Mouse (Mus musculus) splenic B cell, adult 2 months (primary cell): Measurements from ENCODE around the gene Gm45837.
A peak's percentile ranks its signal among the peaks of the same experiment; 100 is the strongest.
"Not testable (repeated sequence)": the region's sequence is repeated elsewhere in the genome, so short reads cannot be mapped to it uniquely, and the experiment has no call there.

Experiments
- DNase-seq: peaks from one replicate; pipeline ENCODE4 v3.0.0-alpha.2; 2011; ENCODE audit warnings: low read depth, low spot score
- H3K27me3 ChIP-seq: 2 replicates; pipeline ENCODE4 v1.6.1; 2012; ENCODE audit warnings: mild to moderate bottlenecking, low read length, moderate library complexity, mixed read lengths; ENCODE audit not compliant: control insufficient read depth, poor library complexity, insufficient read depth, severe bottlenecking
- H3K36me3 ChIP-seq: 2 replicates; pipeline ENCODE4 v1.6.1; 2012; ENCODE audit warnings: mild to moderate bottlenecking, low read length, moderate library complexity, mixed read lengths; ENCODE audit not compliant: control insufficient read depth, poor library complexity, insufficient read depth, severe bottlenecking

The Gm45837 gene

DNA sequence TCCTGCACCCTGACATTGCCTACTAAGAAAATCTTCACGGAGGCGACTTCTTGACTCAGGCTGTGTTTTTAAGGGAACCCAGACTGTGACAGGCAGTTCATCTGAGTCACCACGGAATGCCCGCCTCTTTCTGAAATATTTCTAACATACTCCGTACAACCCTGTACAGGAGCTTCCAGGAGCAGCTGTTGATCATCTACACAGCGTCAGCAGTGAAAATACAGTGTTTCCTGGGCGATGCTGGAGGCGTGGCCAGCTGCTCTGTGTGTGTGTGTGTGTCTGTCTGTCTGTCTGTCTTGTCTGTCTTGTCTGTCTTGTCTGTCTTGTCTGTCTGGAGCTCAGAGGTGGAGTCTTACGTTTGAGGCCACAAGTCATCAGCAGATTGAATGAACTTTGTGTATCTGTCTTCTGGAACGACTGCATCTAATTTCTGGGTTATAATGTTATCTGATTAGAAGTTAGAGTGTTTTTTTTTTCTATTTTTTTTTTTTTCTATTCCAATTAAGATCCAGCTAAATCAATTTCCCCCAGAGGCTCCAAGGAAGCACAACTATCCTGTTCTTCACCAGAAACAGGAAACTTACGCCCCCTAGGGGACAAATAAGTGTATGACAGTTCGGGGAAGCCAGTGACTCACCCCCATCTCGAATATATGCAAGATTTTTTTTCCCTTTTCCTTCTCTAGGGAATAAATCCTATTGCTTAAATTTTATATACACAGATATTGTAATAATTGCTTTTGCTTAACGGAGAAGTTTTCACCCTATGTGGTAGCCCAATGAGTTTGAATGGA lies 127.7 kb downstream of the Gm45837 start:
- Histone ChIP-seq H3K36me3 (no peaks in the 10 kb centered on the region), H3K27me3 (no peaks in the 10 kb centered on the region)
- DNase-seq = peak; percentile 69

GRCm38 (mm10) chr7:101539774-101540173 lies 129.1 kb downstream of the Gm45837 start:
- no peak for DNase-seq
- no peaks in the 10 kb centered on the region for H3K36me3 ChIP-seq
- no peaks in the 10 kb centered on the region for H3K27me3 ChIP-seq

DNA sequence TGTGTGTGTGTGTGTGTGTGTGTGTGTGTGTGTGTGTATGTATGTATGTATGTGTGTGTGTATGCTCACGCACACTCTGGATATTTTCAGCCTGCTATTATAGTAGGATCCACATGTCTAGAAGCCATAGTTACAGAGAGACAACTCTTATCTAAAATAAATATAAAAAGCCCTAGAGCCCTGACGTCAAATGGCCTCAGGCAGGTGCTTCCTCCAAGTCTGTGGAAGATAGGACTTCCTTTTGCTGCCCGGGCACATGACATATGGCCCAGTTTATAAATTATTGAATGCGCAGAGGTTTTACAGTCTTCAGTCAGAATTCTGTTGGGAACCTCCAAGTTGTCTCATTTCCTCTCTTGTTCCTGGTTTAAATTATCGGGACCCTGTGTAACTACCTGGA lies 130.0 kb downstream of the Gm45837 start:
- H3K36me3 ChIP-seq = no peaks in the 10 kb centered on the region
- peak; percentile 63 for DNase-seq
- no peaks in the 10 kb centered on the region for H3K27me3 ChIP-seq

GRCm38 (mm10) chr7:101541132-101541531 lies 130.4 kb downstream of the Gm45837 start:
- H3K36me3 ChIP-seq = no peaks in the 10 kb centered on the region
- H3K27me3 ChIP-seq = no peaks in the 10 kb centered on the region
- DNase-seq = peak; percentile 82

GRCm38 (mm10) chr7:101541734-101542133 lies 131.0 kb downstream of the Gm45837 start:
- no peak for DNase-seq
- no peaks in the 10 kb centered on the region for H3K36me3 ChIP-seq
- H3K27me3 ChIP-seq = no peaks in the 10 kb centered on the region

GRCm38 (mm10) chr7:101547651-101548050 lies 137.0 kb downstream of the Gm45837 start:
- peak; percentile 40 for DNase-seq
- H3K36me3 ChIP-seq = no peaks in the 10 kb centered on the region
- no peaks in the 10 kb centered on the region for H3K27me3 ChIP-seq

- Histone ChIP-seq H3K36me3 (no peaks in the 10 kb centered on the region), H3K27me3 (no peaks in the 10 kb centered on the region)
- DNase-seq = no peak
Measured at GRCm38 (mm10) chr7:101549266-101549665, 138.6 kb downstream of the Gm45837 start.

- no peak for DNase-seq
- Histone ChIP-seq H3K36me3 (no peaks in the 10 kb centered on the region), H3K27me3 (no peaks in the 10 kb centered on the region)
Measured at GRCm38 (mm10) chr7:101550686-101551485, 140.2 kb downstream of the Gm45837 start.

DNA sequence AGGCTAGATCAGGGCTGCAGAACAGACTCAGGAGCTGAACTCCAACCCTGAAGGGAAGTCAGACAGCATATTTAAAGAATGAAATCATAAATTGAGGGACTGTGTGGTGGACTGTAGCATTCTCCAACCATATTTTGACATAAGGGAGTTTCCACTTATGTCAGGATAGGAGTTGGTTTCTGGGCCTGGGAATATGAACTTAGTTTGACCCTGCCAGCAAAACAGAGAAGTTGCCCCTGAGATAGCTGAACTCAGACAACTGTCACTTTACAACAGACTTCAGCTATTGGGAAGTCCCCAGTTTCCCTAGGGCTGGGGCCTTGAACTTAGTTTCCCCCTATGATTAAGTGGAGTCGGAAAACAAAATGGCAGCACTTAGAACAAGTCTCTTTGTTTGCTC lies 140.8 kb downstream of the Gm45837 start:
- Histone ChIP-seq H3K27me3 (no peaks in the 10 kb centered on the region), H3K36me3 (no peaks in the 10 kb centered on the region)
- no peak for DNase-seq

GRCm38 (mm10) chr7:101555473-101555872 lies 144.8 kb downstream of the Gm45837 start:
- H3K36me3 ChIP-seq, DNase-seq, H3K27me3 ChIP-seq: not testable (repeated sequence)

DNA sequence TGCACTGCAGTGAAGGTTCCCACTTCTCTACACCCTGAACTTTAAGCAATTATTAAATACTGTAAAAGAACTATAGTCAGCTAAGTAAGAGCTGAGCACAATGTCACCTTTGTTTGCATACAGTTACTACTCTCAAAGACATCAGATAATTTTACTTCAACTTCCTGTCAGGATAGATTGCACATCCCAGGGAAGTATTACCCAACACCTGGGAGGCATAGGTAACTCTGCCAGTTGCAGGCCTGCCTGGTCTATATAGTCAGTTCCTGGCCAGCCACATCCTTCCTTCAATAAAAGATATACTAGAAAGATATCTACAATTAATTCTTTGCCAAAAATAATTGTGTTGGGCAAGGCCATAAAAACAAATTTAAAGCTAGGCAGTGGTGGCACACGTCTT lies 146.7 kb downstream of the Gm45837 start:
- no peak for DNase-seq
- Histone ChIP-seq H3K27me3 (no peaks in the 10 kb centered on the region), H3K36me3 (no peaks in the 10 kb centered on the region)

DNA sequence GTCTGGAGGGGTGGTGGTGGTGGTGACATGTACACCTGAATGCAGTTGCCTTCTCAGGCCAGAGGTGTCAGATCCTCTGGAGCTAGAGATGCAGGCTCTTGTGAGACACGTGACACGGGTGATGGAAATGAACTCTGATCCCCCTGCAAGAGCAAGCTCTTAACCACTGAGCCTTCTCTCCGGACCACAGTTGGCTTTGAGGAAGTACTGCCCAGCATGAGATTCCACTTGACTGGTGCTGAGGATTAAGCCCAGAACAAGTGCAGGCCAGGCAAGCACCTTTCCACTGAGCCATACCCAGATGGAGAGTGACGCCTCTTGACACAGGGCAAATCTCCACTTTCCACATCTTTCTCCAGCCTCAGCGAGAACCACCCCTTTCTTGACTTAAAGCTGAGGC lies 148.7 kb downstream of the Gm45837 start:
- not testable (repeated sequence) for DNase-seq, H3K36me3 ChIP-seq, H3K27me3 ChIP-seq
